Mouse (Mus musculus): ENCODE measurements around the gene Adam6a.
"Not testable (repeated sequence)": the region's sequence is repeated elsewhere in the genome, so short reads cannot be mapped to it uniquely, and the experiment has no call there.

Adam6a gene
- long read RNA-seq, experiment 1 = 0 reads
- long read RNA-seq, experiment 2 = 0 reads

DNA sequence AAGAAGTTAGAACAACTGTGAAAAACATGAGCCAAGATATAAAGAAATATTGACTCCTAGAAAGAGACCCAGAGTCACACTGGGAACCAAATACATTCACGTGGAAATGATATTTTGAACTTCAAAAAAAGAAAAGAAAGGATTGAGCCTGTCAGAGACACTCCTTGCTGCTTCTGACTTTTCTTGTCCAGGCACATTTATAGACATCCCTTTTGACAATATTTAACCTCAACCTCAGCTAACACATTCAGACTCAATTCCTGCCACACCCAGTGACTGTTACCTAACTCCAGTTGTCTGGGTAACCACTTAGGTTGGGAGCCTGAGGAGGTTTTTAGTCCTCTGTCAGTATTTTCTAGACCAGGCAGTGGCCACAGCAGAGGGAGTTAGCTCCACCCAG is at the start of gene Adam6a:
Adam6a (plus strand) TSS at position 301 of the 400 bp plus-strand sequence.
- intact Hi-C loops (cut with DNase I) = not testable (repeated sequence)

DNA sequence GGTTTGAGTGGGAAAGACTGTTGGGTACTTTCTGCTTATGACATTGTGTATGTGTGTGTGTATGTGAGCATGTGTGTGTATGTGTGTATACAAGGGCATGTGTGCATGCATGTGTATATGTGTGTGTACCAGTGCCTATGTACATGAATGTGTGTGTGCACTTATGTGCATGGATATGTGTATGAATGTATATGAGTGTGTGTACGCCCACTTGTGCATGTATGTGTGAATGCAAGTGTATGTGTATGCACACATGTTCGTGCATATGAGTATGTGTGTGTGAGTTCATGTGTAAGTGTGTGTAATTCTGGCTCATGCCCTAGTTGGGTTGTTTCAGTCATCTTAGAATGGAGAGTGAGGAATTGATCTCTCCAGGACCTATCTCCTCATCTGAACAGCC is 17.8 kb upstream of the Adam6a start:
- intact Hi-C loops (cut with DNase I) = no loop called here

DNA sequence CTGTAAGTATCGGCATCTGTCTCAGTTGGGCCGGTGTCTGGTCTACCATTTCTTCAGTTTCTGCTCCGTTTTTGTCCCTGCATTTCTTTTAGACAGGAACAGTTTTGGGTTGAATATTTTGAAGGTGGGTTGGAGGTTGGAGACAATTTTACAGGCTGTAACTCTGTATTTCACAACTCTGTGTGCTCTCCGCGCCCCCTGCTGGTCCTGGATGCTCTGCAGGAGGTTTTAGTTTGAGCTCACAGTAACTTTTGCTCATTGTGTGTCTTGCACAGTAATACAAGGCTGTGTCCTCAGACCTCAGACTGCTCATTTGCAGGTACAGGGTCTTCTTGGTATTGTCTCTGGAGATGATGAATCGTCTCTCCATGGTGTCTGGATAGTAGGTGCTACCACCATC is 34.5 kb downstream of the Adam6a start:
- intact Hi-C loops (cut with DNase I) = loop anchor here (5.0 to 10.0 kb wide), 2 partner anchors 93 to 356 kb away; partner anchors contain the start of gene Adam6b

DNA sequence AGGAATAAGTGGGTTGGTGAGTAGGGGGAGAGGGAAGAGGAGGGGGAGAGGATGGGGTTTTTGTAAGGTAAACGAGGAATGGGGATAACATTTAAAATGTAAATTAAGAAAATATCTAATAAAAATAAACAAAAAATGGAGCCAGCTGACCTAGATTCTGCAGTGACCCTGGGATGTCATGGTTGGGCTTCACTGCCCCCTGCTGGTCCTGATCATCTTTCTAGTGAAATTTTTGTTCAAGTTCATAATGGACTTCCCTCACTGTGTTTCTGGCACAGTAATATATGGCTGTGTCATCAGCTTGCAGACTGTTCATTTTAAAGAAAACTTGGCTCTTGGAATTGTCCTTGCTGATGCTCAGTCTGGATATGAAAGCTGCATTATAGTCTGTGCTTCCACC is 44.3 kb downstream of the Adam6a start:
- intact Hi-C loops (cut with DNase I) = no loop called here

All from adrenal gland (tissue).